In genomic region chr17:50393698-50394097, GRCm38 (mm10) we compare ENCODE assay signal across 10 mouse cellular contexts.
DNase-seq lines count a peak whose midpoint lies in the region; ATAC-seq and TF ChIP-seq lines count a peak whose summit lies in the region.
"Had no signal": no experiment of that assay in that cellular context is flagged by ENCODE, and none has a peak within 500 bp of the region (broad histone marks: within the 10 kb centered on the region; RNA-seq: fewer than 3 reads in every experiment).

No protein-coding gene starts in this region.

- no peaks in the 10 kb centered on the region for H3K9me3 ChIP-seq in hindbrain, postnatal 0 days (ENCODE audit: low read length)
- no peaks in the 10 kb centered on the region for H3K9me3 ChIP-seq in hindbrain, embryonic 11.5 days (ENCODE audit: control insufficient read depth, low read length)
- no peaks in the 10 kb centered on the region for H3K9me3 ChIP-seq in heart, embryonic 15.5 days (replicated peaks)
- H3K9me3 ChIP-seq in liver, embryonic 13.5 days (replicated peaks): no peaks in the 10 kb centered on the region
- no peaks in the 10 kb centered on the region for H3K9me3 ChIP-seq in forebrain, embryonic 13.5 days (replicated peaks)
- H3K9me3 ChIP-seq: neural tube, embryonic 15.5 days had no signal

- no peaks in the 10 kb centered on the region for H3K4me1 ChIP-seq in hindbrain, postnatal 0 days (ENCODE audit: insufficient read depth, low read length)
- H3K4me1 ChIP-seq in hindbrain, embryonic 11.5 days (replicated peaks; ENCODE audit: control insufficient read depth, insufficient read depth, low read length): no peaks in the 10 kb centered on the region
- peaks cover 12% of the 10 kb centered on the region for H3K4me1 ChIP-seq in heart, embryonic 15.5 days (replicated peaks)
- peaks cover 6% of the 10 kb centered on the region for H3K4me1 ChIP-seq in liver, embryonic 13.5 days (replicated peaks)
- H3K4me1 ChIP-seq in forebrain, embryonic 13.5 days: no peaks in the 10 kb centered on the region
- H3K4me1 ChIP-seq: neural tube, embryonic 15.5 days had no signal

- H3K36me3 ChIP-seq in hindbrain, postnatal 0 days (ENCODE audit: insufficient read depth, low read length): no peaks in the 10 kb centered on the region
- H3K36me3 ChIP-seq in hindbrain, embryonic 11.5 days (ENCODE audit: control insufficient read depth, insufficient read depth, low read length): no peaks in the 10 kb centered on the region
- no peaks in the 10 kb centered on the region for H3K36me3 ChIP-seq in heart, embryonic 15.5 days
- no peaks in the 10 kb centered on the region for H3K36me3 ChIP-seq in liver, embryonic 13.5 days
- H3K36me3 ChIP-seq in forebrain, embryonic 13.5 days (ENCODE audit: poor library complexity, severe bottlenecking): no peaks in the 10 kb centered on the region
- H3K36me3 ChIP-seq: neural tube, embryonic 15.5 days had no signal

- TF ChIP-seq CTCF in hindbrain, postnatal 0 days (IDR thresholded peaks at IDR 0.05; ENCODE audit: low read depth): no peak

- no peak overlapping the region for H3K4me3 ChIP-seq in hindbrain, postnatal 0 days (ENCODE audit: low read length)
- H3K4me3 ChIP-seq in hindbrain, embryonic 11.5 days (ENCODE audit: low read depth, low read length): no peak overlapping the region
- H3K4me3 ChIP-seq in heart, embryonic 15.5 days: no peak overlapping the region
- no peak overlapping the region for H3K4me3 ChIP-seq in liver, embryonic 13.5 days (replicated peaks)
- H3K4me3 ChIP-seq in forebrain, embryonic 13.5 days: no peak overlapping the region
- H3K4me3 ChIP-seq: neural tube, embryonic 15.5 days had no signal

- no peaks in the 10 kb centered on the region for H3K27me3 ChIP-seq in hindbrain, postnatal 0 days (ENCODE audit: insufficient read depth, low read length)
- H3K27me3 ChIP-seq in hindbrain, embryonic 11.5 days (ENCODE audit: control insufficient read depth, insufficient read depth, low read length): no peaks in the 10 kb centered on the region
- H3K27me3 ChIP-seq in heart, embryonic 15.5 days: no peaks in the 10 kb centered on the region
- H3K27me3 ChIP-seq in liver, embryonic 13.5 days: no peaks in the 10 kb centered on the region
- no peaks in the 10 kb centered on the region for H3K27me3 ChIP-seq in forebrain, embryonic 13.5 days
- H3K27me3 ChIP-seq: neural tube, embryonic 15.5 days had no signal

- ATAC-seq in hindbrain, postnatal 0 days: no peak
- ATAC-seq in hindbrain, embryonic 11.5 days (ENCODE audit: low FRiP score): no peak
- 0 out of 2 replicates have a peak, but pooled peaks have one; percentile 39 for ATAC-seq in heart, embryonic 15.5 days (replicated peaks; ENCODE audit: insufficient number of reproducible peaks, insufficient read depth, low FRiP score, low read depth)
- ATAC-seq in liver, embryonic 13.5 days (ENCODE audit: low read depth): peak; percentile 19; the same call in 1 of the 2 replicates
- no peak for ATAC-seq in forebrain, embryonic 13.5 days

- DNase-seq in hindbrain, postnatal 0 days (ENCODE audit: low spot score): peak; percentile 14
- no peak for DNase-seq in hindbrain, embryonic 11.5 days (ENCODE audit: low spot score)
- DNase-seq in NIH3T3 (ENCODE audit: low read depth): peak; percentile 18
- DNase-seq in liver, embryonic 13.5 days: no peak
- DNase-seq in frontal cortex, postnatal 14 days (ENCODE audit: low spot score in 2 of 2): no peak
- DNase-seq in layer of hippocampus, postnatal 14 days (ENCODE audit: low spot score in 2 of 2): no peak
- DNase-seq: cerebellum, adult 11-12 months had no signal

- no peak overlapping the region for H3K4me2 ChIP-seq in hindbrain, postnatal 0 days (ENCODE audit: low read depth, low read length)
- no peak overlapping the region for H3K4me2 ChIP-seq in hindbrain, embryonic 11.5 days (replicated peaks; ENCODE audit: low read depth, low read length)
- H3K4me2 ChIP-seq in heart, embryonic 15.5 days: no peak overlapping the region
- no peak overlapping the region for H3K4me2 ChIP-seq in liver, embryonic 13.5 days
- H3K4me2 ChIP-seq in forebrain, embryonic 13.5 days: no peak overlapping the region
- H3K4me2 ChIP-seq: neural tube, embryonic 15.5 days had no signal

- H3K9ac ChIP-seq in hindbrain, postnatal 0 days (replicated peaks; ENCODE audit: low read length): no peak overlapping the region
- H3K9ac ChIP-seq in hindbrain, embryonic 11.5 days (ENCODE audit: low read depth, low read length): no peak overlapping the region
- H3K9ac ChIP-seq in heart, embryonic 15.5 days: no peak overlapping the region
- H3K9ac ChIP-seq in liver, embryonic 13.5 days: no peak overlapping the region
- H3K9ac ChIP-seq in forebrain, embryonic 13.5 days: no peak overlapping the region
- H3K9ac ChIP-seq: neural tube, embryonic 15.5 days had no signal

- H3K27ac ChIP-seq in hindbrain, postnatal 0 days: no peak overlapping the region
- no peak overlapping the region for H3K27ac ChIP-seq in hindbrain, embryonic 11.5 days (ENCODE audit: low read depth, low read length)
- no peak overlapping the region for H3K27ac ChIP-seq in heart, embryonic 15.5 days
- no peak overlapping the region for H3K27ac ChIP-seq in liver, embryonic 13.5 days
- H3K27ac ChIP-seq in forebrain, embryonic 13.5 days: no peak overlapping the region
- H3K27ac ChIP-seq: neural tube, embryonic 15.5 days had no signal

- 48% methylated on average over 3 of the region's 3 CpGs for WGBS in hindbrain, postnatal 0 days
- WGBS in hindbrain, embryonic 11.5 days: 74% methylated on average over 3 of the region's 3 CpGs
- 20% methylated on average over 3 of the region's 3 CpGs for WGBS in heart, embryonic 15.5 days
- WGBS in liver, embryonic 13.5 days (ENCODE audit: insufficient replicate concordance): 65% methylated on average over 3 of the region's 3 CpGs
- 76% methylated on average over 3 of the region's 3 CpGs for WGBS in forebrain, embryonic 13.5 days

Comparison
In these comparisons a context has a peak if more than half of its experiments do, and no peak if none do; other contexts are left out.
1. DNase-seq: peak in hindbrain, postnatal 0 days (single experiment) and NIH3T3 (single experiment); none in hindbrain, embryonic 11.5 days (single experiment), liver, embryonic 13.5 days (single experiment), frontal cortex, postnatal 14 days (0 of 2) and layer of hippocampus, postnatal 14 days (0 of 2).
2. ATAC-seq: peak in heart, embryonic 15.5 days (single experiment) and liver, embryonic 13.5 days (single experiment); none in hindbrain, postnatal 0 days (single experiment), hindbrain, embryonic 11.5 days (single experiment) and forebrain, embryonic 13.5 days (single experiment).